Mouse (Mus musculus): ENCODE measurements around the gene Mterf1a. TPM values are rescaled to one million over a fixed set of nuclear protein-coding genes. Genes with fewer than 3 reads are reported as not detected.
"Not testable (repeated sequence)": the region's sequence is repeated elsewhere in the genome, so short reads cannot be mapped to it uniquely, and the experiment has no call there.

Mterf1a gene
- polyA plus RNA-seq, 1 experiment from 2014 or later = 5.5 TPM

DNA sequence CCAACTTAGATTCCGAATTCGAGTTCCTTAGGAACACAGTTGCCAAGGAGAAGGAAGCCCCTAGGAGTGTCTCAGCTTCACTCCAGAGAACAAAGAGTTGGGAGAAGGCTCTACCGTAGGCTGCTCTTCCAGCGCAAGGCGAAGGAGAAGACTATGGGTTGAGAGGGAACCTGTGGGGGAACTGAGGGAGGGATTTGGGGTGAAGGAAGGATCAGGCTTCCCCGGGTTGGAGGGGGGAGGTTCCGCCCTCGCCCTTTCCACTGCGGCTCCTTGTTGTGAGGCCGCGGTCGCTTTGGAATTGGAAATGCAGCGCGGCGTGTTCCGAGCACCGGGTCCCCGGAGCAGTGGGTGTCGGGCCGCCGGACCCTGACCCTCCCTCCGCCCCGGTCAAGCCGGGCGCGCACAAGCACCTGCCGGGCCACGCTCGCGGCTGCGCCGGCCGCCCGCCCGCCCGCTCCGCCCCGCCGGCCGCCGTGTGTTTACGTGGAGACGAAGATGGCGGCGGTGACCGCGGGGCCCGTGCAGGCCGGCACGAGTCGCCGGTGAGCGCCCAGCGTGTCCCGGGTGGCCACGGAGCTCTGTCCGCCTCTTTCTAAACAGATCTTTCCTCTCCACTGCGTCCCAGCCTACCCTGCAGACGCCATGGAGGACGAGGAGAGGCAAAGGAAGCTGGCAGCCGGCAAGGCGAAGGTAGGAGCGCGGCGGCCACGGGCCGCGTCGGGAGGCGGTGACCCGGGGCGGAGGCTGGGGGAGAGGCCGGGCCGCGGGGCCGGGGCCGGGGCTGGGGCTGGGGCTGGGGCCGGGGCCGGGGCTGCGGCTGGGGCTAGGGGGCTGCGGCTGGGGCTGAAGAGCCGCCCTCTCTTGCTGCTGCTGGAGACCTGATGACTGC is 34.3 kb upstream of the Mterf1a start, which contains the start of gene Akap9:
Akap9 (plus strand) TSS at position 254 of the 889 bp plus-strand sequence.
- peak within 1 kb of the TSS; percentile 98 for H3K9ac ChIP-seq
- under 1% methylated on average over 61 of the region's 82 CpGs for WGBS
- no peaks in the 10 kb centered on the region for H3K36me3 ChIP-seq
- peak; percentile 86 for ATAC-seq (ENCODE audit: low FRiP score, low read depth)
- H3K9me3 ChIP-seq = no peaks in the 10 kb centered on the region
- H3K4me3 ChIP-seq = peak within 1 kb of the TSS; percentile 87
- H3K4me2 ChIP-seq = peak within 1 kb of the TSS; percentile 68
- peaks cover 33% of the 10 kb centered on the region for H3K4me1 ChIP-seq (replicated peaks)
- no peaks in the 10 kb centered on the region for H3K27me3 ChIP-seq
- H3K27ac ChIP-seq (replicated peaks) = peak within 1 kb of the TSS; percentile 99

DNA sequence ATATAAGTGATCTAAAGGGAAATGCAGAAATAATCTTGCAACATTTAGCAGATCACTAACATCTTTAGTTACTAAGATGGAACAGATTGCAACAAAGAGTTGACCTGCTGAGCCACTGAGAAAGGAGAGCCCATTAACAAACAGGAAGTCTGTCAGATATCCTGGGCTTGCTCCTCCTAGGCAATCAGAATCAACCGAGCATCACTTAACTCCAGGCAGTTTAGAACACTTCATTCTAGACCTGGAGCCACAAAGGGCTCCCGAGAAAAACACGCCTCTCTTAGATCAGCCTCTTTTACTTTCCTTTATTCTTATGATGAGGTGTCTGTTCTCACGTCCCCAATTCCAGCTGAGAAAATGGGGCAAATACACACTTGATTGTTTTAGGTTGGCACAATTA is 32.9 kb upstream of the Mterf1a start:
- ATAC-seq (ENCODE audit: low FRiP score, low read depth) = no peak
- Histone ChIP-seq H3K27me3 (no peaks in the 10 kb centered on the region), H3K36me3 (no peaks in the 10 kb centered on the region), H3K4me2 (peak overlapping the region; percentile 68), H3K9ac (no peak overlapping the region), H3K9me3 (no peaks in the 10 kb centered on the region), H3K4me3 (no peak overlapping the region), H3K27ac (replicated peaks) (peak overlapping the region; percentile 61), H3K4me1 (replicated peaks) (peaks cover 24% of the 10 kb centered on the region)
- 22% methylated on average over 4 of the region's 4 CpGs for WGBS

GRCm38 (mm10) chr5:3922350-3922749 is 28.6 kb upstream of the Mterf1a start:
- Histone ChIP-seq H3K4me3 (no peak overlapping the region), H3K4me1 (replicated peaks) (peaks cover 9% of the 10 kb centered on the region), H3K9me3 (no peaks in the 10 kb centered on the region), H3K4me2 (no peak overlapping the region), H3K9ac (no peak overlapping the region), H3K27me3 (no peaks in the 10 kb centered on the region), H3K36me3 (no peaks in the 10 kb centered on the region), H3K27ac (replicated peaks) (no peak overlapping the region)
- no peak for ATAC-seq (ENCODE audit: low FRiP score, low read depth)
- 89% methylated on average over 2 of the region's 2 CpGs for WGBS

GRCm38 (mm10) chr5:3905471-3905870 is 11.7 kb upstream of the Mterf1a start:
- ATAC-seq (ENCODE audit: low FRiP score, low read depth) = no peak
- H3K27ac ChIP-seq (replicated peaks) = no peak overlapping the region
- no peak overlapping the region for H3K9ac ChIP-seq
- no peaks in the 10 kb centered on the region for H3K4me1 ChIP-seq (replicated peaks)
- H3K4me2 ChIP-seq = no peak overlapping the region
- H3K9me3 ChIP-seq = no peaks in the 10 kb centered on the region
- 65% methylated on average over 2 of the region's 2 CpGs for WGBS
- H3K27me3 ChIP-seq = no peaks in the 10 kb centered on the region
- H3K36me3 ChIP-seq = no peaks in the 10 kb centered on the region
- H3K4me3 ChIP-seq = no peak overlapping the region

- ATAC-seq (ENCODE audit: low FRiP score, low read depth); H3K9ac ChIP-seq; H3K36me3 ChIP-seq; H3K27me3 ChIP-seq; H3K9me3 ChIP-seq; H3K27ac ChIP-seq (replicated peaks): not testable (repeated sequence)
- peak overlapping the region; percentile 35 for H3K4me3 ChIP-seq
- H3K4me2 ChIP-seq = peak overlapping the region; percentile 36; the same call in 1 of the 2 replicates
- 95% methylated on average over 4 of the region's 4 CpGs for WGBS
- H3K4me1 ChIP-seq (replicated peaks) = peaks cover 10% of the 10 kb centered on the region
Measured at GRCm38 (mm10) chr5:3894294-3894619, 524 bp upstream of the Mterf1a start.

DNA sequence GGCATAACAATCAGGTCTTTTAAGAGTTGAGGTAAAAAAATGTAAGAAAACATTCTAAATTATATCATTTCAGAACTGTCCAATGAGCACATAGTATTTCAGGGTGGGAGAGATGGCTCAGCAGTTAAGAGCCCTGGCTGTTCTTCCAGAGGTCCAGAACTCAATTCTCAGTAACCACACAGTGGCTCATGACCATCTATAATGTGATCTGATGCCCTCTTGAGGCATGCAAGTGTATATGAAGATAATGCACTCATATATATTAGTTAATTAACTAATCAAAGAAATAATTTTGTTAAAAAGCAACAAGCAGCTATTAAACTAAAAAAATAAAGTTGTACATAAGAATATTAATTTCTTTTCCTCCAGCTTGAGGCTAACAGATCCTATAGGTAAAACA is 4.5 kb downstream of the Mterf1a start:
- Histone ChIP-seq H3K27me3 (no peaks in the 10 kb centered on the region), H3K9ac (no peak overlapping the region), H3K36me3 (no peaks in the 10 kb centered on the region), H3K27ac (replicated peaks) (no peak overlapping the region), H3K4me2 (no peak overlapping the region), H3K4me3 (no peak overlapping the region), H3K9me3 (no peaks in the 10 kb centered on the region), H3K4me1 (replicated peaks) (peaks cover 10% of the 10 kb centered on the region)
- no peak for ATAC-seq (ENCODE audit: low FRiP score, low read depth)

GRCm38 (mm10) chr5:3886862-3887261 is 6.9 kb downstream of the Mterf1a start:
- 94% methylated on average over 7 of the region's 7 CpGs for WGBS
- not testable (repeated sequence) for H3K4me1 ChIP-seq (replicated peaks); H3K27me3 ChIP-seq; H3K4me3 ChIP-seq; H3K27ac ChIP-seq (replicated peaks); H3K9ac ChIP-seq; H3K4me2 ChIP-seq; H3K36me3 ChIP-seq; H3K9me3 ChIP-seq; ATAC-seq (ENCODE audit: low FRiP score, low read depth)

- Histone ChIP-seq H3K4me3 (no peak overlapping the region), H3K27me3 (no peaks in the 10 kb centered on the region), H3K4me1 (replicated peaks) (no peaks in the 10 kb centered on the region), H3K9me3 (no peaks in the 10 kb centered on the region), H3K9ac (no peak overlapping the region), H3K36me3 (no peaks in the 10 kb centered on the region), H3K4me2 (no peak overlapping the region), H3K27ac (replicated peaks) (no peak overlapping the region)
- no peak for ATAC-seq (ENCODE audit: low FRiP score, low read depth)
- WGBS = 66% methylated on average over 3 of the region's 3 CpGs
Measured at GRCm38 (mm10) chr5:3873485-3873884, 20.2 kb downstream of the Mterf1a start.

DNA sequence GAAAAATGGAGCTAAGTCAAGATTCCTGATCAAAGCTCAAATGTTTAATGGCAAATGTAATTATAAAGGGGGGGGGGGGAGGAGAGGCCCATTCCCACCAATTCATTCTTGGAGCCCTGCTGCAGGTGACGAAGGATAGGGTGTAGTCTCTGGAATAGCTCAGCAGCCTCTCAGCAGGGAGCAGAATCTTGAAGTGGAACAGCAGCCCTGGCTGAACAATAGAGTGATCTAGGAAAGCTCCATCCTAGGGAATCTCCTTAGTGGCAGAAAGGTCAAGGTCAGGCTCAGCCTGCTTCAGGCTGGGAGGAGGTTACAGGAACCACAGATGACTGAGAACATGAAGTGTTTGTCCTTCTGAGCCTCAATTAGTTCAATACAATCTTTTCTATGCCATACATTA is 21.4 kb downstream of the Mterf1a start:
- Histone ChIP-seq H3K36me3 (no peaks in the 10 kb centered on the region), H3K9ac (no peak overlapping the region), H3K4me3 (no peak overlapping the region), H3K4me1 (replicated peaks) (no peaks in the 10 kb centered on the region), H3K9me3 (no peaks in the 10 kb centered on the region), H3K27ac (replicated peaks) (no peak overlapping the region), H3K27me3 (no peaks in the 10 kb centered on the region), H3K4me2 (no peak overlapping the region)
- 33% methylated on average over 1 of the region's 1 CpGs for WGBS
- no peak for ATAC-seq (ENCODE audit: low FRiP score, low read depth)

DNA sequence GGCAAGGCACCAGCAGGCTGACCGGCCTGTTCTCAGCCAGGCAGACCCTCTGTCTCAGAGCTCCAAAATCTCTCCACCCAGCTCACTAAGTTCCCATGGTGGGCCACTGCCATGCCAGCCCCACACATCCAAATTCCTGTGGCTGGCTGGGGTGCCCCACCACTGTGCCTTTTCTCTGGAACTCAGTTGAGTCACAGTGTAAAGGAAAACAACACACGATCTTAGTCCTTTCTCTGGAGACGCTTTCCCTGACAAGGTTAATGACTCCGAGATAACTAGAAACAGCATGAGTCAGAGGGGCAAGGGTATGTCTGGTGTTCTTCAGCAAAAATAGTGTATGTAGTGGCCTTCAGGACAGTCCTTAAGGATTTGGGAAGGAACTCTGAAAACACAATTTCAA is 23.6 kb downstream of the Mterf1a start:
- no peak overlapping the region for H3K9ac ChIP-seq
- no peaks in the 10 kb centered on the region for H3K36me3 ChIP-seq
- no peak overlapping the region for H3K4me3 ChIP-seq
- WGBS = 81% methylated on average over 4 of the region's 4 CpGs
- H3K27me3 ChIP-seq = no peaks in the 10 kb centered on the region
- no peak overlapping the region for H3K27ac ChIP-seq (replicated peaks)
- no peaks in the 10 kb centered on the region for H3K4me1 ChIP-seq (replicated peaks)
- H3K4me2 ChIP-seq = no peak overlapping the region
- no peaks in the 10 kb centered on the region for H3K9me3 ChIP-seq
- ATAC-seq (ENCODE audit: low FRiP score, low read depth) = no peak

- 9% methylated on average over 24 of the region's 24 CpGs for WGBS
- H3K4me3 ChIP-seq = peak within 1 kb of the TSS; percentile 39
- H3K9ac ChIP-seq = peak within 1 kb of the TSS; percentile 39; the same call in 1 of the 2 replicates
- no peaks in the 10 kb centered on the region for H3K9me3 ChIP-seq
- H3K4me2 ChIP-seq = peak within 1 kb of the TSS; percentile 65
- H3K27me3 ChIP-seq = no peaks in the 10 kb centered on the region
- H3K36me3 ChIP-seq = peaks cover 15% of the 10 kb centered on the region
- H3K27ac ChIP-seq (replicated peaks) = no peak within 1 kb of the TSS
- no peak for ATAC-seq (ENCODE audit: low FRiP score, low read depth)
- 0 out of 2 replicates have a peak, but pooled peaks cover 2% of the 10 kb centered on the region for H3K4me1 ChIP-seq (replicated peaks)
Measured at GRCm38 (mm10) chr5:3845026-3845425, 48.7 kb downstream of the Mterf1a start, which contains the start of gene Lrrd1. Gene Lrrd1 (plus strand): TSS chr5:3845173.
